Mouse (Mus musculus): ENCODE data around the gene Sox15. TPM values are rescaled to one million over a fixed set of nuclear protein-coding genes. Genes with fewer than 3 reads are reported as not detected.

The Sox15 gene
- total and polyA plus RNA-seq, 3 experiments = 0.17 to 0.54 TPM; not detected in 1

DNA sequence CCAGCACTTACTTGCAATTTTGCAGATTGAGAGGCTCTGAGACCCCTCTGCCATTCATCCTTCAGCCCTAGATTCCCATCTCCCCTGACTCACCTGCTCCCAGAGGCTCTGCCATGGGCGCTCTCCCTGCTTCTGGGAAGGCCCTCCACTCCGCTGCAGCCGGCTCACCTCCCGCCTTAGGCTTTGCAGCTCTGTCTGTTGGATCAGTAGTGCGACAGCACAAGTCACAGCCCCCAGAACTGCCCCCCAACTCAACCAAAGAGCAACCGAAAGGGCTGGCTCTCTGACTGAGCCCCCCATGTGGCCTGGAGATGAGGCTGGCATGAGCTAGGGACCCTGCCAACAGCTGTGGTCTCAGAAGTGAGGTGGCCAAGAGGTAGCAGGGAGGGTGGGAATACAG is 29.8 kb downstream of the Sox15 start:
- TF ChIP-seq SMC3 (IDR thresholded peaks at IDR 0.05; ENCODE audit: low read depth, low read length) = no peak
- TF ChIP-seq TCF12 (IDR thresholded peaks at IDR 0.05; ENCODE audit: low read depth, low read length) = no peak
- no peak for TF ChIP-seq RAD21 (IDR thresholded peaks at IDR 0.05; ENCODE audit: low read depth, low read length)
- TF ChIP-seq ZKSCAN1 (IDR thresholded peaks at IDR 0.05; ENCODE audit: borderline replicate concordance, low read depth, low read length) = no peak
- no peak for TF ChIP-seq JUN (IDR thresholded peaks at IDR 0.05; ENCODE audit: insufficient read depth, low read depth, low read length)
- no peak for TF ChIP-seq ZNF384 (IDR thresholded peaks at IDR 0.05; ENCODE audit: low read depth, low read length)
- TF ChIP-seq TBP (conservative IDR thresholded peaks at IDR 0.05; ENCODE audit: low read depth, low read length) = no peak
- no peak for TF ChIP-seq ELF1 (IDR thresholded peaks at IDR 0.05; ENCODE audit: low read depth, low read length)
- TF ChIP-seq POLR2A (IDR thresholded peaks at IDR 0.05; ENCODE audit: low read depth, low read length) = no peak
- TF ChIP-seq BHLHE40 (IDR thresholded peaks at IDR 0.05; ENCODE audit: low read depth, low read length) = no peak
- no peak for TF ChIP-seq ETS1 (conservative IDR thresholded peaks at IDR 0.05; ENCODE audit: low read depth, low read length)
- no peak for TF ChIP-seq UBTF (IDR thresholded peaks at IDR 0.05; ENCODE audit: low read depth, low read length)
- no peak for TF ChIP-seq MAZ (IDR thresholded peaks at IDR 0.05; ENCODE audit: low read depth, low read length)
- no peak for TF ChIP-seq NRF1 (IDR thresholded peaks at IDR 0.05; ENCODE audit: low read depth, low read length)
- no peak for TF ChIP-seq POLR2AphosphoS2 (IDR thresholded peaks at IDR 0.05; ENCODE audit: low read depth, low read length)
- TF ChIP-seq IRF4 (IDR thresholded peaks at IDR 0.05; ENCODE audit: low read depth, low read length) = no peak
- no peak for TF ChIP-seq KAT2A (IDR thresholded peaks at IDR 0.05; ENCODE audit: insufficient replicate concordance, low read length)
- peaks cover 17% of the 10 kb centered on the region for H3K79me2 ChIP-seq (replicated peaks; ENCODE audit: control insufficient read depth, extremely low read depth, insufficient read depth, poor library complexity, severe bottlenecking)
- no peak overlapping the region for H3K27ac ChIP-seq (ENCODE audit: insufficient read depth, low read depth)
- H3K27me3 ChIP-seq (replicated peaks) = no peaks in the 10 kb centered on the region
- dilution Hi-C loops (cut with MboI; ENCODE audit: extremely low pct_ligation_motif_present, extremely low pct_unique_long_range_greater_than_20kb, low sequenced_read_pairs) (no loop called here), in situ Hi-C loops (cut with MboI; ENCODE audit: low pct_ligation_motif_present, low pct_unique_long_range_greater_than_20kb, low sequenced_read_pairs) (loop anchor here (5.0 to 10.0 kb wide), 2 partner anchors 60 to 192 kb away; partner anchors contain the start of gene Tmem95)
- H3K9ac ChIP-seq (ENCODE audit: insufficient read depth, low read depth) = no peak overlapping the region
- no peaks in the 10 kb centered on the region for H3K9me3 ChIP-seq (replicated peaks; ENCODE audit: low read length)
- H3K4me3 ChIP-seq (replicated peaks in 1 of 3; ENCODE audit: low read depth in 2 of 3, low read length in 2 of 3, poor library complexity in 1 of 3) = no peak overlapping the region
- peaks cover 3 to 5% of the 10 kb centered on the region in 2 experiments for H3K36me3 ChIP-seq (replicated peaks in 1 of 2; ENCODE audit: control insufficient read depth in 1 of 2, insufficient read depth in 1 of 2, low read length in 1 of 2)
- no peak for DNase-seq (ENCODE audit: extremely low read depth)
- no peak overlapping the region for H3K4me2 ChIP-seq (ENCODE audit: insufficient read depth, low read depth, poor library complexity, severe bottlenecking)
- H3K4me1 ChIP-seq (ENCODE audit: control insufficient read depth in 1 of 2, insufficient read depth in 2 of 2) = peaks cover 4 to 35% of the 10 kb centered on the region in 2 experiments

DNA sequence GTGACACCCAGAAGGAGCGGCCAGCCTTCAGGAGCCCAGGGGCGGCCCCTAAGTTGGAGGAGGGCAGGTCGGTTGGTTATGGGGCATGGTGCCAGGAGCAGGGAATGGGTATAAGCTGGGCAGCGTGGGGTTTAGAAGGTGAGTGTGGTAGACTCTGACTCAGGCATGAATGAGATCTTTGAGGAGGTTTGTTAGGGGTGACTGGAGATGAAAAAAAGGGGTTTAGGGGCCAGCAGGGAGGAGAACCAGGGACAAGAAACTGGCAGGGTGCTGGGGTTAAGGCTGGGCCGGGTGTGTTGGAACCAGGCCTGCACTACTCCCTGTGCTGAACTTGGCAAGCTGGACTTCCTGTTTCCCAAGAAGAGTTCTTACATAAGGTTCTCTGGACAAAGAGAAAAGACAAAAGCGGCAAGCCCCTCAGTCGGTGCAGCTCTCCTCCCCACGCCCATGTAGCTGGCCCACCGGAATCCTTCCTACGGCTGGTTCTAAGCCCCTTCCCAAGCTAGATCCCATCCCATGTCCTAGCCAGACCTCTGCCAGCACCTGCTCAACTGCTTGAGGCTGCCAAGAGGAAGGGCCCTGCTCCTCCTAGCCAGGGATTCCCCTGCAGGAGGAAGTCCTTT is 30.5 kb downstream of the Sox15 start, which contains the start of gene Tnfsf13:
TSS of gene Tnfsf13 (minus strand) at position 259 of the 623 bp plus-strand sequence.
- Histone ChIP-seq H3K79me2 (replicated peaks; ENCODE audit: control insufficient read depth, extremely low read depth, insufficient read depth, poor library complexity, severe bottlenecking) (peaks cover 10% of the 10 kb centered on the region), H3K27me3 (replicated peaks) (no peaks in the 10 kb centered on the region), H3K9ac (ENCODE audit: insufficient read depth, low read depth) (no peak within 1 kb of the TSS), H3K4me2 (ENCODE audit: insufficient read depth, low read depth, poor library complexity, severe bottlenecking) (no peak within 1 kb of the TSS), H3K4me3 (replicated peaks in 1 of 3; ENCODE audit: low read depth in 2 of 3, low read length in 2 of 3, poor library complexity in 1 of 3) (no peak within 1 kb of the TSS), H3K9me3 (replicated peaks; ENCODE audit: low read length) (no peaks in the 10 kb centered on the region), H3K27ac (ENCODE audit: insufficient read depth, low read depth) (no peak within 1 kb of the TSS), H3K36me3 (replicated peaks in 1 of 2; ENCODE audit: control insufficient read depth in 1 of 2, insufficient read depth in 1 of 2, low read length in 1 of 2) (no peaks in the 10 kb centered on the region), H3K4me1 (ENCODE audit: control insufficient read depth in 1 of 2, insufficient read depth in 2 of 2) (peaks cover 4 to 29% of the 10 kb centered on the region in 2 experiments)
- DNase-seq (ENCODE audit: extremely low read depth) = no peak
- dilution Hi-C loops (cut with MboI; ENCODE audit: extremely low pct_ligation_motif_present, extremely low pct_unique_long_range_greater_than_20kb, low sequenced_read_pairs) (no loop called here), in situ Hi-C loops (cut with MboI; ENCODE audit: low pct_ligation_motif_present, low pct_unique_long_range_greater_than_20kb, low sequenced_read_pairs) (loop anchor here (10.0 kb wide), 1 partner anchor 59 kb away; no protein-coding TSS in a partner anchor)
- TF ChIP-seq CHD2 (IDR thresholded peaks at IDR 0.05; ENCODE audit: low read length) (no peak), USF1 (IDR thresholded peaks at IDR 0.05; ENCODE audit: low read depth, low read length) (no peak), TBP (conservative IDR thresholded peaks at IDR 0.05; ENCODE audit: low read depth, low read length) (no peak), KAT2A (IDR thresholded peaks at IDR 0.05; ENCODE audit: insufficient replicate concordance, low read length) (no peak), MAFK (IDR thresholded peaks at IDR 0.05; ENCODE audit: insufficient replicate concordance, low read length) (no peak), SIN3A (IDR thresholded peaks at IDR 0.05; ENCODE audit: low read length) (no peak), SMC3 (IDR thresholded peaks at IDR 0.05; ENCODE audit: low read depth, low read length) (no peak), CHD1 (IDR thresholded peaks at IDR 0.05; ENCODE audit: low read depth, low read length) (no peak), MAZ (IDR thresholded peaks at IDR 0.05; ENCODE audit: low read depth, low read length) (no peak), CTCF (conservative IDR thresholded peaks at IDR 0.05 in 1 of 2, IDR thresholded peaks at IDR 0.05 in 1 of 2; ENCODE audit: low read depth in 2 of 2, low read length in 2 of 2) (no peak), IRF4 (IDR thresholded peaks at IDR 0.05; ENCODE audit: low read depth, low read length) (no peak), ELF1 (IDR thresholded peaks at IDR 0.05; ENCODE audit: low read depth, low read length) (no peak), BHLHE40 (IDR thresholded peaks at IDR 0.05; ENCODE audit: low read depth, low read length) (no peak), JUN (IDR thresholded peaks at IDR 0.05; ENCODE audit: insufficient read depth, low read depth, low read length) (no peak), TCF12 (IDR thresholded peaks at IDR 0.05; ENCODE audit: low read depth, low read length) (no peak), ZNF384 (IDR thresholded peaks at IDR 0.05; ENCODE audit: low read depth, low read length) (no peak)
